Mouse (Mus musculus) olfactory bulb, adult 2 months (tissue): ENCODE data around the gene Dnm2. TPM values are rescaled to one million over a fixed set of nuclear protein-coding genes. Genes with fewer than 3 reads are reported as not detected.
"Not testable (repeated sequence)": the region's sequence is repeated elsewhere in the genome, so short reads cannot be mapped to it uniquely, and the experiment has no call there.

ENCODE experiments used
- H3K27ac ChIP-seq: fragments of 200-500 bp; 2 replicates; pipeline ENCODE4 v1.5.1; 2012; ENCODE audit warnings: low read depth, low read length; ENCODE audit not compliant: insufficient read depth
- H3K4me1 ChIP-seq: fragments of 200-500 bp; 2 replicates; pipeline ENCODE4 v1.6.1; 2012; ENCODE audit warnings: low read length; ENCODE audit not compliant: control insufficient read depth, insufficient read depth
- H3K4me3 ChIP-seq: fragments of 200-500 bp; 2 replicates; pipeline ENCODE4 v1.5.1; 2012; ENCODE audit warnings: mild to moderate bottlenecking, low read depth, low read length, moderate library complexity; ENCODE audit not compliant: insufficient read depth
- CTCF ChIP-seq: fragments of 200-500 bp; IDR thresholded peaks from 2 replicates; pipeline ENCODE4 v1.5.1; 2012; ENCODE audit warnings: low read depth, mild to moderate bottlenecking, low read length, moderate library complexity; ENCODE audit not compliant: insufficient read depth
- POLR2A ChIP-seq: fragments of 200-500 bp; IDR thresholded peaks from 2 replicates; pipeline ENCODE4 v1.6.1; 2012; ENCODE audit warnings: mild to moderate bottlenecking, low read depth, low read length, moderate library complexity; ENCODE audit not compliant: insufficient read depth
- WGBS: fragments of 180-500 bp; shearing (Covaris S2); methylation state at CpG from one replicate; pipeline ENCODE4 v1.1.7; 2018; 5-methylcytosine and 5-hydroxymethylcytosine counted together
- polyA plus RNA-seq: library from polyadenylated mRNA; stranded (reverse); fragments of >200 nt; gene quantifications from 2 replicates; pipeline ENCODE4 v1.2.4, GENCODE M21; 2012; ENCODE audit warnings: low replicate concordance; ENCODE audit not compliant: missing spikeins, insufficient read depth, insufficient read length

Gene Dnm2
- polyA plus RNA-seq, 1 experiment, result 371 TPM

GRCm38 (mm10) chr9:21525937-21526633 lies 101.4 kb downstream of the Dnm2 start, which contains the start of gene AB124611:
TSS of gene AB124611 (plus strand) at chr9:21526176.
- TF ChIP-seq CTCF (no peak), POLR2A (no peak)
- WGBS, result 53% methylated on average over 14 of the region's 14 CpGs
- Histone ChIP-seq H3K4me1 (peaks cover 5% of the 10 kb centered on the region; the same call in 1 of the 2 replicates), H3K4me3 (no peak within 1 kb of the TSS), H3K27ac (no peak within 1 kb of the TSS)

- WGBS, result 85% methylated on average over 3 of the region's 3 CpGs
- no peak overlapping the region for H3K27ac ChIP-seq
- peaks cover 5% of the 10 kb centered on the region; the same call in 1 of the 2 replicates for H3K4me1 ChIP-seq
- TF ChIP-seq CTCF (no peak), POLR2A (no peak)
- no peak overlapping the region for H3K4me3 ChIP-seq
Observed at GRCm38 (mm10) chr9:21526634-21526944, 101.9 kb downstream of the Dnm2 start.

GRCm38 (mm10) chr9:21527100-21527801 lies 102.5 kb downstream of the Dnm2 start:
- TF ChIP-seq CTCF (no peak), POLR2A (no peak)
- Histone ChIP-seq H3K4me1 (peaks cover 5% of the 10 kb centered on the region; the same call in 1 of the 2 replicates), H3K4me3 (no peak overlapping the region), H3K27ac (no peak overlapping the region)
- WGBS, result 98% methylated on average over 2 of the region's 2 CpGs

GRCm38 (mm10) chr9:21527917-21528324 lies 103.2 kb downstream of the Dnm2 start:
- H3K27ac ChIP-seq, result no peak overlapping the region
- WGBS, result 74% methylated on average over 1 of the region's 1 CpGs
- H3K4me3 ChIP-seq, result no peak overlapping the region
- H3K4me1 ChIP-seq, result peaks cover 5% of the 10 kb centered on the region; the same call in 1 of the 2 replicates
- no peak for TF ChIP-seq POLR2A
- TF ChIP-seq CTCF, result no peak

GRCm38 (mm10) chr9:21536501-21536900 lies 111.8 kb downstream of the Dnm2 start:
- Histone ChIP-seq H3K4me1 (no peaks in the 10 kb centered on the region), H3K27ac (no peak overlapping the region), H3K4me3 (no peak overlapping the region)
- TF ChIP-seq POLR2A (no peak), CTCF (no peak)
- 95% methylated on average over 14 of the region's 14 CpGs for WGBS

- no peak for TF ChIP-seq POLR2A
- TF ChIP-seq CTCF, result no peak
- Histone ChIP-seq H3K27ac (no peak overlapping the region), H3K4me3 (no peak overlapping the region), H3K4me1 (no peaks in the 10 kb centered on the region)
- 77% methylated on average over 4 of the region's 4 CpGs for WGBS
Observed at GRCm38 (mm10) chr9:21537009-21537408, 112.3 kb downstream of the Dnm2 start.

GRCm38 (mm10) chr9:21539981-21540753 lies 115.5 kb downstream of the Dnm2 start:
- WGBS, result 81% methylated on average over 7 of the region's 7 CpGs
- TF ChIP-seq CTCF (no peak), POLR2A (no peak)

GRCm38 (mm10) chr9:21542001-21542400 lies 117.3 kb downstream of the Dnm2 start:
- not testable (repeated sequence) for H3K4me3 ChIP-seq, H3K27ac ChIP-seq, H3K4me1 ChIP-seq
- 91% methylated on average over 2 of the region's 2 CpGs for WGBS

More at GRCm38 (mm10) chr9:21539981-21540753, 115.5 kb downstream of the Dnm2 start:
- no peak overlapping the region for H3K27ac ChIP-seq
- no peak overlapping the region for H3K4me3 ChIP-seq
- H3K4me1 ChIP-seq, result no peaks in the 10 kb centered on the region; the same call in 1 of the 2 replicates
